Mouse (Mus musculus): ENCODE data around the gene Trpm1. TPM values are rescaled to one million over a fixed set of nuclear protein-coding genes. Genes with fewer than 3 reads are reported as not detected.
"Not testable (repeated sequence)": the region's sequence is repeated elsewhere in the genome, so short reads cannot be mapped to it uniquely, and the experiment has no call there.

The Trpm1 gene
- polyA plus RNA-seq (2014; fragmentation: Nextera tagmentation; extraction: Ambion mirVana): 0.11 and 0.59 TPM in 2 replicates

DNA sequence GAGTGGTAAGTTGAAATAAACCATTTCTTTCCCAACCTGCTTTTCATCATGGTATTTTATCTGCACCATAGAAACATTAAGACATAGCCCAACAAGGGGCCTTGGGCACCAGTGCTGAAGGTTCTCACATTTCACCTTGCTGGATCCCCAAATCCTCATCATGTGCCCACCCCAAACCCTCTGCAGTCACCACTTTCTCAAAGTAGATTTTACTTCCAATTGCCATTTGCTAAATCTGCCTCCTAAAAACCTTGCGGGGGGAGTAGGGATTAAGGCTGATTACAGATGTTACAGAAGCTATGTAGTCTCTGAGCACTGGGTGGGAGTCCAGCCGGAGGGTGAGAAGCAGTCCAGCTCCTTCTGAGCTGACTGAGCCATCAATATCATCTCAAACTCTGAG is at the start of gene Trpm1:
Trpm1 (plus strand) TSS at position 301 of the 400 bp plus-strand sequence.
- Histone ChIP-seq H3K9ac (replicated peaks; ENCODE audit: low read depth, low read length) (no peak within 1 kb of the TSS), H3K27me3 (ENCODE audit: control insufficient read depth, insufficient read depth, low read length) (no peaks in the 10 kb centered on the region), H3K4me2 (ENCODE audit: low read depth, low read length) (no peak within 1 kb of the TSS), H3K27ac (ENCODE audit: low read depth, low read length) (no peak within 1 kb of the TSS), H3K36me3 (ENCODE audit: control insufficient read depth, insufficient read depth, low read length) (no peaks in the 10 kb centered on the region), H3K4me3 (ENCODE audit: low read depth, low read length) (no peak within 1 kb of the TSS), H3K9me3 (ENCODE audit: control insufficient read depth, low read length) (no peaks in the 10 kb centered on the region), H3K4me1 (ENCODE audit: control insufficient read depth, insufficient read depth, low read length) (no peaks in the 10 kb centered on the region)
- no peak for ATAC-seq (ENCODE audit: low read depth)
- WGBS: 91% methylated on average over 2 of the region's 2 CpGs

DNA sequence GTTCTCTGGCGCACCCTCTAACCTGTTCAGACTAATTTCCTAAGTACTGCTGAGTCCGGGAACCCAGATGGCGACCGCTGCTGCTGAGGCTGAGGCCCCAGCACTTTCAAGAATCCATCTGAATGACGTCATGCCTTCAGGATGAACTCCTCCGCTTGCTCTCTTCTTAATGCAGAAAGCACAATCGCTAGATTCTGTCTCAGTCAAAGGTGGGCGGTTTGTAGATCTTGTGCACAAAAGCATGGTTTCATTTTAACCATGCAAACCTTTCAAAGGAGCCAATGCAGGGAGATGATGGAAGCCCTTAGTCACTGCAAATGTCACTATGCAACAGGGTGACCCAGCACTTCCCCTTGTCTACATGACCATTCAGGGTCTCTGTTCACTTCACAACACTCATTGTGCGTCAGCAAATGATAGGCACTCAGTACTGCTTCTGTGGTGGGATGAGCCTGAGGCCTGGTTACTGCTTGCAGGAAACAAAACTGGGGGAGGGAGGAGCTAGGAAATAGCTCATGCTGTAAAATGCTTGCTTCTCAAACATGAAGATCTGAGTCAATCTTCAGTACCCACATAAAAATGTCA is 31.4 kb upstream of the Trpm1 start:
- ATAC-seq (ENCODE audit: low read depth): no peak
- no peaks in the 10 kb centered on the region for H3K36me3 ChIP-seq (ENCODE audit: control insufficient read depth, insufficient read depth, low read length)
- H3K4me2 ChIP-seq (ENCODE audit: low read depth, low read length): no peak overlapping the region
- H3K27me3 ChIP-seq (ENCODE audit: control insufficient read depth, insufficient read depth, low read length): no peaks in the 10 kb centered on the region
- WGBS: 86% methylated on average over 9 of the region's 9 CpGs
- H3K4me1 ChIP-seq (ENCODE audit: control insufficient read depth, insufficient read depth, low read length): no peaks in the 10 kb centered on the region
- H3K4me3 ChIP-seq (ENCODE audit: low read depth, low read length): no peak overlapping the region
- no peaks in the 10 kb centered on the region for H3K9me3 ChIP-seq (ENCODE audit: control insufficient read depth, low read length)
- H3K27ac ChIP-seq (ENCODE audit: low read depth, low read length): no peak overlapping the region
- no peak overlapping the region for H3K9ac ChIP-seq (replicated peaks; ENCODE audit: low read depth, low read length)

DNA sequence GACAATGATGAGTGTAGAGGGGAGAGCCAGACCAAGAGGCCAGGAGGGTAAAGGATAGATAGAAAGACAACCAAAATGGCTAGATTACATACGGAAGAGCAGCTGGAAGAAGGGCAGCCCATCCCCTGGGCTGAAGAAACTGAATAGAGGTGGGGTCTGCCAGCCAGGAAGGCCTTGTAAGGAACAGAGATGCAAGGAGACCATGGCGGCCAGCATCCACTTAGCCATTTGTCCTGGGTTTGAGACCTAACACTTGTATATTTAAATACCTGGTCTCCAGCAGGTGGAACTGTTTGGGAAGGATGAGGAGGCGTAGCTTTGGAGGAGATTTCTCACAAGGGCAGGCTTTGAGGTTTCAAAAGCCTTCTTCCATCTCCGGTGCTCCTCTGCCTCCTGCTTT is 29.9 kb upstream of the Trpm1 start:
- Histone ChIP-seq H3K9me3 (ENCODE audit: control insufficient read depth, low read length) (no peaks in the 10 kb centered on the region), H3K4me1 (ENCODE audit: control insufficient read depth, insufficient read depth, low read length) (no peaks in the 10 kb centered on the region), H3K27ac (ENCODE audit: low read depth, low read length) (no peak overlapping the region), H3K27me3 (ENCODE audit: control insufficient read depth, insufficient read depth, low read length) (no peaks in the 10 kb centered on the region), H3K4me2 (ENCODE audit: low read depth, low read length) (no peak overlapping the region), H3K4me3 (ENCODE audit: low read depth, low read length) (no peak overlapping the region), H3K36me3 (ENCODE audit: control insufficient read depth, insufficient read depth, low read length) (no peaks in the 10 kb centered on the region), H3K9ac (replicated peaks; ENCODE audit: low read depth, low read length) (no peak overlapping the region)
- no peak for ATAC-seq (ENCODE audit: low read depth)
- WGBS: 93% methylated on average over 4 of the region's 4 CpGs

DNA sequence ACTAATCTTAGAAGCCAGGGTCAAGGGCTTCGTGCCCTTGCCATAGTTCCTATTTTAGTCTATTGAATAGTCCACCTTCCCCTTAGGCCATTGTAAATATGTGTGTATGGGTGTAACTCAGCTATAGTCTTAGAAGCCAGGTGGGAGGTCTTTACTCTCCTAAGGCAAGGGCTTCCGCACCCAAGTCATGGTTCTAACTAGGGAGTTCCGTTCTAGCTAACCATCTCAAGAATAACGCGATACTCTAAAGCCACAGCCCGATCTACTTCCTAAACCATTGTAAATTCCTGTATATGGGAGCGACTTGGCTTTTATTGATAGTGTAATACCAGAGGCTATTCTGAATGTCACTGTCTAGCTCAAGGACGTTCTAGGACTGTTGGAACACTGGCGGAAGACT is 27.6 kb upstream of the Trpm1 start:
- H3K4me3 ChIP-seq (ENCODE audit: low read depth, low read length); ATAC-seq (ENCODE audit: low read depth); H3K27ac ChIP-seq (ENCODE audit: low read depth, low read length); H3K36me3 ChIP-seq (ENCODE audit: control insufficient read depth, insufficient read depth, low read length); H3K4me2 ChIP-seq (ENCODE audit: low read depth, low read length); H3K9me3 ChIP-seq (ENCODE audit: control insufficient read depth, low read length); H3K9ac ChIP-seq (replicated peaks; ENCODE audit: low read depth, low read length); H3K4me1 ChIP-seq (ENCODE audit: control insufficient read depth, insufficient read depth, low read length); H3K27me3 ChIP-seq (ENCODE audit: control insufficient read depth, insufficient read depth, low read length): not testable (repeated sequence)
- WGBS: 92% methylated on average over 8 of the region's 9 CpGs

DNA sequence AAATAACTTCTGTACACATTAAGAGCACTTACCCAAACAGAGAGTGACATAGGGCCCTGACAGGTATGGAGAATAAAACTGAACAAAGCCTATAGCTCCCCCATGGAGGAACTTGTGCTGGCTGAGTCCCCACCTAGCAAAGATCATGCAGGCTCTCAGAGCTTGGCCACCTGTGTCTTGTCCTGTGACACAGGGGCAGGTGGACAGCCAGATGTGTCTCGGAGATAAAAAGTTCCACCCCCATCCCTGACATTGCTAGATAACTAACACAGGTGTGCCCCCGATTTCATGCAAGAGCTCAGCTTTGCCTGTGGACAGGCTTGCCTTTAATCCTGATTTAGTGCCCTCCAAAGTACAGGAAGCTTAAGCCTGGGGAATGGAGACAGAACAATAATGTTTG is 13.8 kb upstream of the Trpm1 start:
- ATAC-seq (ENCODE audit: low read depth): no peak
- 92% methylated on average over 2 of the region's 2 CpGs for WGBS
- Histone ChIP-seq H3K27me3 (ENCODE audit: control insufficient read depth, insufficient read depth, low read length) (no peaks in the 10 kb centered on the region), H3K27ac (ENCODE audit: low read depth, low read length) (no peak overlapping the region), H3K4me1 (ENCODE audit: control insufficient read depth, insufficient read depth, low read length) (no peaks in the 10 kb centered on the region), H3K9ac (replicated peaks; ENCODE audit: low read depth, low read length) (no peak overlapping the region), H3K9me3 (ENCODE audit: control insufficient read depth, low read length) (no peaks in the 10 kb centered on the region), H3K4me3 (ENCODE audit: low read depth, low read length) (no peak overlapping the region), H3K4me2 (ENCODE audit: low read depth, low read length) (no peak overlapping the region), H3K36me3 (ENCODE audit: control insufficient read depth, insufficient read depth, low read length) (no peaks in the 10 kb centered on the region)

DNA sequence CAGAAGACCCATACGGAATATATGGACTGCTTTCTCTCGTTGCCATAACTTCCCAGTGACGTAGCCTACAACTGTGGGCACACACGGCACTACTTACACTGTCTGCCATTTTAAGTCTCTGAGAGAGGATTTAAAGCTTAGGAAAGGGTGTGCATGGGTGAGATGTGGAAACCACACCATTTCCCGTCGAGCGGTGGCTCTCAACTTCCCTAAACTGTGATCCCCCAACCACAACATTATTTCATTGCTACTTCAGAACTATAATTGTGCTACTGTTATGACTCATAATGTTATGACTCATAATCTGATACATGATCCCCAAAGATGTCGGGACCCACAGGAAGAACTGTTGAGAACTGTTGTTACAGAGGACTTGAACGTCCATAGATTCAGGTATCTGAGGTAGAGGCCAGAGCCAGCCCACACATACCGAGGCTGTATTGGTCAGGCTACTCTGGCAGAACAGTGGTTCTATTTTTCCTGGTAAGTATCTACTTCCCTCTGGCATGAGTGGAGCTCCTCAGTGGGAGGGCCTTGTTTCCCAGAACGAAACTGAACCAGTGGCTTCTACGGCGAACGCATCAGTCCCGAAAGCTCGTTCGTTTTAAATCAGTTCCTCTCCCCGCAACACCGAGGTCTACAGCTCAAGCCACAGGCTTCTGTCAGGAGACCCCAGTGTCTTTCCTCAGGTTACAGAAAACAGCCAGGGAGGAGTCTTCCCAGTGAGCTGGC is 12.2 kb upstream of the Trpm1 start:
- H3K9ac ChIP-seq (replicated peaks; ENCODE audit: low read depth, low read length): no peak overlapping the region
- no peaks in the 10 kb centered on the region for H3K27me3 ChIP-seq (ENCODE audit: control insufficient read depth, insufficient read depth, low read length)
- H3K36me3 ChIP-seq (ENCODE audit: control insufficient read depth, insufficient read depth, low read length): no peaks in the 10 kb centered on the region
- no peak for ATAC-seq (ENCODE audit: low read depth)
- H3K9me3 ChIP-seq (ENCODE audit: control insufficient read depth, low read length): no peaks in the 10 kb centered on the region
- H3K27ac ChIP-seq (ENCODE audit: low read depth, low read length): no peak overlapping the region
- H3K4me3 ChIP-seq (ENCODE audit: low read depth, low read length): no peak overlapping the region
- no peak overlapping the region for H3K4me2 ChIP-seq (ENCODE audit: low read depth, low read length)
- 95% methylated on average over 19 of the region's 19 CpGs for WGBS
- no peaks in the 10 kb centered on the region for H3K4me1 ChIP-seq (ENCODE audit: control insufficient read depth, insufficient read depth, low read length)

DNA sequence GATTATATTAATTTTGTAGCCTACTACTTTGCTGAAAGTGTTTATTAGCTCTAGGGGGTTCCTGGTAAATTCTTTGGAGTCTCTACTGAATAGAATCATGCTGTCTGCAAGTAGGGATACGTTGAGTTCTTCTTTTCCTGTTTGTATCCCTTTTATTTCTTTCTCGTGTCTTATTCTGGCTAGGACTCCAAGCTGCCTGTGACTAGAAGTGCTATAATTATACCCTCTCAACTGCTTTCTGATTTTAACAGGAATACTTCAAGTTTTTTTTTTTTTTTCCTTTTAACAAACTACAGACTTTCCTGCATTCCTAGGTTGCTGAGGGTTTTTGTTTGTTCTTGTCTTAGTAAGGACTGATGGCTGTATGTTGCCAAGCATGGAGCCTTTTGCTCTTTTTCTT is 4.3 kb upstream of the Trpm1 start:
- H3K27ac ChIP-seq (ENCODE audit: low read depth, low read length): no peak overlapping the region
- H3K9ac ChIP-seq (replicated peaks; ENCODE audit: low read depth, low read length): no peak overlapping the region
- H3K36me3 ChIP-seq (ENCODE audit: control insufficient read depth, insufficient read depth, low read length): no peaks in the 10 kb centered on the region
- H3K4me2 ChIP-seq (ENCODE audit: low read depth, low read length): no peak overlapping the region
- no peaks in the 10 kb centered on the region for H3K4me1 ChIP-seq (ENCODE audit: control insufficient read depth, insufficient read depth, low read length)
- no peak overlapping the region for H3K4me3 ChIP-seq (ENCODE audit: low read depth, low read length)
- H3K9me3 ChIP-seq (ENCODE audit: control insufficient read depth, low read length): no peaks in the 10 kb centered on the region
- no peak for ATAC-seq (ENCODE audit: low read depth)
- no peaks in the 10 kb centered on the region for H3K27me3 ChIP-seq (ENCODE audit: control insufficient read depth, insufficient read depth, low read length)
- WGBS: 67% methylated on average over 2 of the region's 2 CpGs

DNA sequence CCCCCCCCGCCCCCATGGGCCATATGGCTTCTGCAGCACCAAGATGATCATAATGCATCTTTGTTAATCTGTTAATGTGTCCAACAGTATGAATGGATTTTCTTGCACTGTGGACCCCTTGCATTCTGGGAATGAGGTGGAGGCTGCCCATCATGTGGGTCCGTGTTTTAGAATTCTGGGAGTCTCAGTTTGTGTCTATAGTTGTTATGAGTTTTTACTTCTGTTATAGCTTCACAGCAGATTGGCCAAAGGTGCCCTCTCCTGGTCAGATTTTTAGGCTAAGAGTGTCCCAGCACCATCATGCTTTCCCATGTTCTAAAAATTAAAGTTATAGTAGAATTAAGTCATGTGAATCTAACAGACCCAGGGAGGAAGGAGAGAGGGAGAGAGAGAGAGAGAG is 3.9 kb upstream of the Trpm1 start:
- H3K4me1 ChIP-seq (ENCODE audit: control insufficient read depth, insufficient read depth, low read length): no peaks in the 10 kb centered on the region

DNA sequence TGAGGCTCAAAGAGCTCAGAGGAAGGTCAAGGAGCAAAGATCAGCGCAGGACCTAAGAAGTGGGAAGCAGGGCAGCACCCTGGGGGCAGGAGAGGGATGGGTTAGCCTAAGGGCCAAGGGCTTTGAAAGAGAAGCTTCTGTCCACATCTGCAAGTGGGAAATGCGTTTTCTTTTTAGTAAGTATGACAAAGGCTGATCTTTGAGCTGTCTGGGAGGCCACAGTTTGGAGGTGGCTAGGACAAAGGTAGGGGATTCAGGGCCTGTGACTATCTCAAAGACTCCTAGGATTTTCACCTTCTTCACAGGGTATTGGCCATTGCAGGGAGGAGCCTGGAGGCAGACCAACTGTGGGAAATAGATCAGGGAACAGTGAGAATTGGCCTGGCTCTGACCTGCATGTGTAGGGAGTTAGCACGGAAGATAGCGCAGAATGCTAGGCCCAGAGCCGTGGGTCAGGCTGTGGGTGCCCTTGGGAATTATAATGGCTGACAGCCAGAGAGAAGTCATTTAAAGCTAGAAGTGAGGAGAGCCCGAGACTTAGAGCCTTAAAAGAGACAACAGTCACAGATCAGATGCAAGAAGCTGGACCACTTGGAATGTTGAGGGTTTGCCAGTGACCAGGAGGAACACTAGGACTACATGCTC is 3.1 kb upstream of the Trpm1 start:
- no peaks in the 10 kb centered on the region for H3K4me1 ChIP-seq (ENCODE audit: control insufficient read depth, insufficient read depth, low read length)
- no peaks in the 10 kb centered on the region for H3K36me3 ChIP-seq (ENCODE audit: control insufficient read depth, insufficient read depth, low read length)
- H3K27ac ChIP-seq (ENCODE audit: low read depth, low read length): no peak overlapping the region
- H3K9ac ChIP-seq (replicated peaks; ENCODE audit: low read depth, low read length): no peak overlapping the region
- 61% methylated on average over 6 of the region's 6 CpGs for WGBS
- no peak overlapping the region for H3K4me3 ChIP-seq (ENCODE audit: low read depth, low read length)
- no peak overlapping the region for H3K4me2 ChIP-seq (ENCODE audit: low read depth, low read length)
- no peaks in the 10 kb centered on the region for H3K27me3 ChIP-seq (ENCODE audit: control insufficient read depth, insufficient read depth, low read length)
- no peaks in the 10 kb centered on the region for H3K9me3 ChIP-seq (ENCODE audit: control insufficient read depth, low read length)
- ATAC-seq (ENCODE audit: low read depth): no peak

More for the DNA sequence above, 3.9 kb upstream of the Trpm1 start:
- no peak for ATAC-seq (ENCODE audit: low read depth)
- WGBS: 37% methylated on average over 2 of the region's 2 CpGs
- no peaks in the 10 kb centered on the region for H3K27me3 ChIP-seq (ENCODE audit: control insufficient read depth, insufficient read depth, low read length)
- no peak overlapping the region for H3K4me2 ChIP-seq (ENCODE audit: low read depth, low read length)
- H3K27ac ChIP-seq (ENCODE audit: low read depth, low read length): no peak overlapping the region
- H3K9ac ChIP-seq (replicated peaks; ENCODE audit: low read depth, low read length): no peak overlapping the region
- no peak overlapping the region for H3K4me3 ChIP-seq (ENCODE audit: low read depth, low read length)
- H3K9me3 ChIP-seq (ENCODE audit: control insufficient read depth, low read length): no peaks in the 10 kb centered on the region
- H3K36me3 ChIP-seq (ENCODE audit: control insufficient read depth, insufficient read depth, low read length): no peaks in the 10 kb centered on the region

Measured in neural tube, embryonic 14.5 days (tissue).